Mouse (Mus musculus) adrenal gland, postnatal 25 days (tissue): Measurements from ENCODE around the gene Ltbr. TPM values are rescaled to one million over a fixed set of nuclear protein-coding genes. Genes with fewer than 3 reads are reported as not detected.

Experiments used
- DNase-seq: peaks from one replicate; pipeline ENCODE4 v3.0.0; 2021; ENCODE audit warnings: mixed read lengths
- total RNA-seq: library from RNA; stranded (reverse); gene quantifications from 2 replicates; pipeline ENCODE4 v1.2.3, GENCODE M21; 2021

The Ltbr gene
- total RNA-seq, 1 experiment from 2014 or later, result 91.8 TPM

DNA sequence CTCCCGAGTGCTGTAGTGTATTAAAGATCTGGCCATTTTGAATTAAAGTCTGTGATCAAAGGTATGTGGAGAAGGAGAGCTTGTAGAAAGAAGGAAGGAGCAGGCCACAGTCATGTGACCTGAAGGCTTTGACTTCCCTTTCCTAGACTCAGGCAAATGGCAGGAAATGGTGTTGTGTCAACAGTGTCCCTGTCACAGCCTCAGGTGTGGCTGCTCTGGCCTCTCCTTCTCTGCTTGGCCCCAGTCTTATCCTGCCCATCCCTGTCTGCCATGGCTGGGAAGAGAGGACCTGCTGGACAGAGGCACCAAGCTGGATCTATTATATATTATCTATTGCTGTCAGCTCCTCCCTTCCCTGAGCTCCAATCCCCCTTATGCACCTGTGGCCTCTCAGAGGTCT, 31.9 kb upstream of the Ltbr start:
- no peak for DNase-seq

DNA sequence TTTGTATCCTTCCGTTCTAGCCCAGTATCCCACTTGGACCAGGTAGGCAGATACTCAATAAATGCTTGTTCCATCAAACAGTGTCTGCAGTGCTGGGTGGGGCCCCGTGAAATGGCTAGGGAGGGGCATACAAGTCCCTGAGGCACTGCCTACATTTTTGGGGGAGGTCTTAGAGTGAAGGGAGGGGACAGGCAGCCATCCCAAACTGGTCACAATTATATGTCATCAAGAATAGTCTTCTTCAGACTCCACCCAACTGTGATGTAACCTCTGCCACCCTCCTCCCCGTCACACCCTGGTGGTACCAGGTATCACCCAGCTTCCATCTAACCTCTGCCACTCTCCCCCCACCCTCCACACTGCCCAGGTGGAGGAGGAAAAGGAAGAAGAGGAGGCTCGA, 31.2 kb upstream of the Ltbr start:
- DNase-seq, result no peak

- DNase-seq, result no peak
Observed at GRCm38 (mm10) chr6:125344084-125344483, 30.4 kb upstream of the Ltbr start.

GRCm38 (mm10) chr6:125342198-125342597, 28.5 kb upstream of the Ltbr start:
- DNase-seq, result no peak

DNA sequence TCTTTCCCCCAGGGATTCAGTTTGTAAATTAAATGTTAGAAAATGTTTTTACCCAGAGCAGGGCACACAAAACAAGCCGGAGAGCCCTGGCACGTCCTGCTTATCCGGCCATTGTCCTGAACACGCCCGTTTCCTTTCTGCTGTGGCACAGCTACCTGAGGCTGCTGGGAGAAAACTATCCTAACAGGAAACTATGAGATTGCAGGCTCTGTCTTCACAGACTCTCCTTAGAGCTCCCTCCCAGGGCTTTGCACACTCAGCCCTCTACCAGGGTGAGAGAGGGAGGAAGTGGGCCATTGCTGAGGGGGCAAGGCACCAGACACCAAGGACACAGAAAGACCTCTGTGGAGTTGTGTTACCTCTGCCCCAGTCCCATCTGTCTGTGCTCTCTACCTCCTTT, 26.6 kb upstream of the Ltbr start:
- DNase-seq, result no peak

GRCm38 (mm10) chr6:125338791-125339660, 25.3 kb upstream of the Ltbr start:
- DNase-seq, result no peak

GRCm38 (mm10) chr6:125334356-125334755, 20.7 kb upstream of the Ltbr start:
- no peak for DNase-seq

GRCm38 (mm10) chr6:125333112-125333899, 19.6 kb upstream of the Ltbr start:
- no peak for DNase-seq

- DNase-seq, result peak; percentile 95
Observed at GRCm38 (mm10) chr6:125330626-125331326, 17.1 kb upstream of the Ltbr start.

- DNase-seq, result peak; percentile 52
Observed at GRCm38 (mm10) chr6:125328243-125328642, 14.6 kb upstream of the Ltbr start.

DNA sequence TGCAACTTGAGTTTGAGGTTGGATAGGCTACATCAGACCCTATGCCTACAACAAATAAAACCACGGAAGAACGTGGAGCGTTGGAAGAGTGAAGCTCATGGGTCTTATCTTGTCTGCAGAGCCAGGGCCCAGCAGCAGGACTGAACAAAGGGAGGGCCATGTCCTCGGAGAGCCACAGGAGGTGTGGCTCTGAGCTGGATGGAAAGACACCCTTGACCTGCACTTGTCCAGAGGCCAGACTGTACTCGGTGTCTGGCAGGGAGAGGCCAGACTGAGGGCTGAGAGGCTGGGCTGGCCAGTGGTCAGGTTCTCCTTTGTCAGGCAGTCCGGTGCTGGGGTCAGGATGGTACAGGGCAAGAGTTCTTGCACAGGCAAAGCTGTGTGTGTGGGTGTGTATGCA, 11.7 kb upstream of the Ltbr start:
- no peak for DNase-seq

DNA sequence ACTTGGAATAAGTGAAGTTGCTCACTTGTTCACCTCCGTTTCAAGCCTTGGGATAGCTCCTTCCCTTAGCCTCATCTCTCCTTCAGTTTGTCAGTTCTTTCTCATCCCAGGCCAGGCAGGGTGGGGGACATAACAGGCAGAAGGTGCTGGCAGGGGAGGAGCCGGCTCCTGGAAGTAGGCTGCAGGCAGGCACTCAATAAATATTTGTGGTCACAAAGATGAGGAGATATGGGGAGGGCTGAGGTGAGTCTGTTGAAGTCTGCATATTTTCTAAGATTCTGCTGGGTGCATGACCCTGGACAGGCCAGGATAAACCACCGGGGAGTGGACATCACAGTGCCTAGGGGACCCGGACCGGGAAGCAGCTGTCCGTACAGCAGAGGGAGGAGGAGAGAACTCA, 9.9 kb upstream of the Ltbr start:
- no peak for DNase-seq

- no peak for DNase-seq
Observed at GRCm38 (mm10) chr6:125322794-125323193, 9.1 kb upstream of the Ltbr start.

DNA sequence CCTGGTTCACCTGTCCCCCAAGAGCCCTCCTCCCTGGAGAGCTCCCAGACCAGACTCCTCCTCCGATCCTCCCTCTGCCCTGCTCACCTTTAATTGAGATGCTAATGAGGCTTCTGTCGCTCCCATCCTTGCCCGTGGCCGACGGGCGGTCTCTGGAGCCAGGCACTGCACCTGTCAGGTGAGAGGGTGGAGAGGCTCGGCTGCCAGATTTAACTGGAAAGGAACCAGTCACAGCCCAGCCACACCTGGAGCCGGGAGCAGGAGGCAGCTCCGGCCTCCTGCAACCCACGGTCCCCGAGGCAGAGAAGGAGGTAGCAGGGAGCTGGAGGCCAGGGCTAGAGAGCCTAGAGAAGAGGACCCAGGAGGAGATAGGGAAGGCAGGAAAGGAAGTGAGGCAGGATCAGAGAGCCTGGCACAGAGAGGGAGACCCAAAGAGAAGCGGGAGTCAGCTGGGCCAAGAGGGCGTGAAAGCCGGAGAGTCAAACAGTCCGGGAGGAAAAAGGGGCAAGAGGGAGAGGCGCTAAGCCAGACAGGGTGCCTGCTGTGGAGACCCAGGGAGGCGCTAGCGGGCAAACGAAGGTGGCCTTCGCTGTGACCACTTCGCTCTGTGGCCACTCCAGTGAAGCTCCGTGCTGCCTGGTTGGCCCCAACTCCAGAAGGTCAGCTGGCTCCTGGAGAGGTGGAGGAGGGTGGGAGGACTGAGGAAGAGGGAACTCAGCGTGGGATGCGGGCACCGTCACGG, 7.6 kb upstream of the Ltbr start:
- DNase-seq, result no peak

DNA sequence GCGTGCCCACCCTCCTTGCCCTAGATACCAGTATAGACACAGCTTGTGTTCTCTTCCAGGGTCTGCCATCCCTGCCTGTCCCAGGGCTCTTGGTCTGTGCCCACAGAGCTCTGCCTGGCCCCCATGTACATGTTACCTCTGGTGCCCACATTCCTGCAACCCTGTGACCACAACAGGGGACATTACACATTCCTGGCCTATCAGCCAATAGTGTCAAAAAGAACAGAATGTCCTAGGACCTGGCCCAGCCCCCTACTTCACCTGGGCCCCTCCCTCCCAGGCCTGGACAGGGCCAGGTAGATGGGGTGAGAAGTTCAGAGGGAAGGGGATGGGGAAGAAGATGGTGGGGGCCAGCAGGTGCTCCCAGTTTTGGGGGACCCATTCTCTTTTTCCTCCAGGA, 6.6 kb upstream of the Ltbr start, which contains the start of gene Scnn1a:
Scnn1a (plus strand) TSS at position 337 of the 400 bp plus-strand sequence.
- no peak for DNase-seq

- no peak for DNase-seq
Observed at GRCm38 (mm10) chr6:125319919-125320296, 6.2 kb upstream of the Ltbr start.

DNA sequence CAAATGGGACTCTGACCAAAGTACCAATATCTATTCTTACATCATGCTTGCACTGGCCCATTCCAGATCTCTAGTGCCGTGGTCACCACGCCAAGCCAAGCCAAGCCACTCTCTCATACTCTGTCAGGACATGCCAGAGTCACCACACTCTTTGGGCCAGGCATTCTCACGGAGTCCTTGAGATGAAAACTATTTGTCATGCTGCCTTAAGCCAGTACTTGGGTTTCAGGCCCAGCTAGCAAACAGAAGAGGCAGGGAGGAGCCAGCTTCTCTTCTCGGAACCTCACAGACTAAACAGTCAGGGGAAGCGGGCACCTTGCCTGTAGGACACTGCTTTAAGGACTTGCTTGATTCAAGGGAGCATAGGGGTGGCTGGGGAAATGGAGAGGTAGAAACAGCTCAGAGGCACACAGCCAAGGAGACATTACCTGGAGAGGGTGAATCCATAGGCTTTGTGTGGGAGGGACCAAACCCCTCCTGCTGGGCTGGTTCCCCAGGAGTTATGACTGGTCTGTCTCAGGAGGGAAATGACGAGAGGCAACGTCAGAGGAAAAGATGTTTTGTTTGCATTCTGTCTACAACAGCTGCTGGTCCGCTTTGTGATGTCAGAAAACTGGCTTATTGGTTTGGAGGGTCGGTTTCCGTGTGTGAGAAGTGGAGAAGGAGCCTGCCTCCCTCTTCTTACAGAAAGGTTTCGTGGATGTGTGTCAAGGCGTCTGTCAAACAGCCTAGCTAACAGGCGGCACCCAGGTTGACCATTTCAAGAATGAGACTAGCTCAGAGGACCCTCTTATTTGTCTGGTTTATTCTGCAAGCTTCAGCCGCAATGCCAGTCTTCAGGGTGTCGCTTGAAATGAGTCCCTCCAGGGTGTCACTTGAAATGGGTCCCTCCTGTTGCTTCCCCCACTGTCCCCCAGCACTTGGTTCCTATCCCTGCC, 5.6 kb upstream of the Ltbr start:
- peak; percentile 58 for DNase-seq

DNA sequence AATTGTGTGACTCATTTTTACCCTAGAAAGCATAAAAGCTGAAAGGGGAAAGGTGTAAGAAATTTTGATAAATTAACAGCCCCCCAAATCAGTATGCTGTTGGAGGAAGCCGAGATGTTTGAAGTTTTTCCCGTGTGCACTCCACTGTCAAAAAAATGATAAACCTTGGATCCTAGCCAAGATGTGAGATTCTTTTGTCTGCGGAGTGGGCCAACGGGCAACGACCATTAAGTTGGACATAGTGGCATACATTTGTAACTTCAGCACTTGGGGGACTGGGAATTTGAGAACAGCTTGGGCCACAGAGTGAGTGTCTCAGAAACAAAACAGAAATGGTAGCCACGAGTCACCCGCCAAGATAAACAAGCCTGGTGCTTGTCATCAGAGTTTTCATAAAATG, 3.4 kb upstream of the Ltbr start:
- no peak for DNase-seq

DNA sequence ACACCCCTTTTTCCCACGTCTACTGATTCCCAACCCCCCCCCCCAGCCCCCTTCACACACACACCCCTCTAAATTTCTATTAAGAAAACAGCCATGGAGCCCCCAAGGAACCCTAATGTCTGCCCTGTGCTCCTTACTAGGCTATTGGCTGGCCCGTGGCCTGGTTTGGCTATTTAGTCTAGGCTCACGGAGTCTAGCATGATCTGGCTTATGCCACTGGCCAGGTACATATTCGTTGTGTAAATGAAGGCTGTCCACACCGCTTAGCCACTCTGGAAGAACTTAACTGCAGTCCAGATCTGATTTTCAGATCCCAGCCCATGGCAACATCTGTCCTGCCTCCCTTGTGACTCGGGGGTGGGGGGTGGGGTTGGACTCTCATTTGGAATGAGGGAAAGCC, 1.1 kb upstream of the Ltbr start:
- DNase-seq, result no peak

- no peak for DNase-seq
Observed at GRCm38 (mm10) chr6:125314231-125314563, 512 bp upstream of the Ltbr start.
